Mouse (Mus musculus) midbrain, embryonic 14.5 days (tissue): ENCODE data around the gene Taf6l. TPM values are rescaled to one million over a fixed set of nuclear protein-coding genes. Genes with fewer than 3 reads are reported as not detected.

Experiments
- ATAC-seq: fragments of 200-750 bp; cut with Nextera tagmentation; 2 replicates; pipeline ENCODE4 v1.8.0; 2017; ENCODE audit warnings: moderate number of reproducible peaks, moderate library complexity; ENCODE audit not compliant: low FRiP score, low TSS enrichment
- DNase-seq: peaks from one replicate; pipeline ENCODE4 v3.0.0-alpha.2; 2015
- H3K27ac ChIP-seq: fragments of 300-500 bp; sonication (generic); replicated peaks from 2 replicates; pipeline ENCODE4 v1.5.1; 2014; ENCODE audit warnings: mild to moderate bottlenecking, low read depth, low read length, moderate library complexity
- H3K27me3 ChIP-seq: fragments of 300-500 bp; sonication (generic); 2 replicates; pipeline ENCODE4 v1.6.1; 2014; ENCODE audit warnings: low read length, control low read depth, mixed read lengths; ENCODE audit not compliant: control insufficient read depth, insufficient read depth
- H3K36me3 ChIP-seq: fragments of 300-500 bp; sonication (generic); 2 replicates; pipeline ENCODE4 v1.6.1; 2014; ENCODE audit warnings: low read length, control low read depth; ENCODE audit not compliant: control insufficient read depth, insufficient read depth
- H3K4me1 ChIP-seq: fragments of 300-500 bp; sonication (generic); 2 replicates; pipeline ENCODE4 v1.6.1; 2014; ENCODE audit warnings: mild to moderate bottlenecking, antibody characterized with exemption, low read length, control low read depth; ENCODE audit not compliant: control insufficient read depth, insufficient read depth
- H3K4me2 ChIP-seq: fragments of 300-500 bp; sonication (generic); 2 replicates; pipeline ENCODE4 v1.6.1; 2014; ENCODE audit warnings: mild to moderate bottlenecking, low read length, moderate library complexity
- H3K4me3 ChIP-seq: fragments of 300-500 bp; sonication (generic); replicated peaks from 2 replicates; pipeline ENCODE4 v1.5.1; 2014; ENCODE audit warnings: low read depth, low read length
- H3K9ac ChIP-seq: fragments of 300-500 bp; sonication (generic); replicated peaks from 2 replicates; pipeline ENCODE4 v1.6.1; 2014; ENCODE audit warnings: mild to moderate bottlenecking, low read length, moderate library complexity
- H3K9me3 ChIP-seq: fragments of 300-500 bp; sonication (generic); 2 replicates; pipeline ENCODE4 v1.6.1; 2016; ENCODE audit warnings: low read length, control low read depth, mixed read lengths; ENCODE audit not compliant: control insufficient read depth
- WGBS: fragments of 180-500 bp; shearing (Covaris S2); extraction: QIAGEN DNeasy Blood & Tissue Kit; methylation state at CpG from one replicate; pipeline ENCODE4 v1.1.7; 2014; 5-methylcytosine and 5-hydroxymethylcytosine counted together
- polyA plus RNA-seq: library from polyadenylated mRNA; unstranded; fragments of >200 nt; fragmentation: Nextera tagmentation; extraction: Ambion mirVana; gene quantifications from 2 replicates; pipeline ENCODE4 v1.2.1, GENCODE M21; 2014

The Taf6l gene
- 18.0 and 21.0 TPM in 2 replicates for polyA plus RNA-seq

DNA sequence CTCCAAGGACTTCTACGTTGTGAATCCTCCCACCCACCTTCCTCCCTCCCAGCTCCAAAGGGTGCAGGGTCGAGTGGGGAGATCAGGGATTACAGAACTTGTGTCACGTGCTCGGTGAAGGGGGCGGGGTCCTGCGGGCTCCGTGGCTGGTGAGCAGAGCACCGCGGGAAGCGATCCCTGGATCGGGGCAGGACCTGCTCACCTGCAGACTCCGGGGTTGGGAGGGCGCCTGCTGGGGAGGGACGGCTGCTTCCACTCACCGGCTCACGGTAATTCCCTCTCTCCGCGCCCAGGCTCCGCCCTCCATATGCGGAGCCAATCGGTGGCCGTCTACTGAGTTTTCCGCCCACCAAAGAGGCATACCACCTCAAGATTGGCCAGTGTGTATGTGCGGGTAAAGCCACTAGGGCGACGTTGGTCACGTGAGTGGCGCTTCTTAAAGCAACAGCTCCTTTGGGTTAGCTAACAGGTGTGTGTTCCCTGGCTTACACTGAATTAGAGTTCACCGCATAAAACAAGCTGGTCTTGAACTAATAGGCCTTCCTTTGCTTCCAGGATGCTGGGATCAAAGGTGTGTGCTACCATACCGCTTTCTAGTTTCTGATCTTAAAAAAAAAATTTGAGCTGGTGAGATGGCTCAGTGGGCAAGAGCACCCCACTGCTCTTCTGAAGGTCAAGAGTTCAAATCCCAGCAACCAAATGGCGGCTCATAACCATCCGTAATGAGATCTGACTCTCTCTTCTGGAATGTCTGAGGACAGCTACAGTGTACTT lies at the start of gene Taf6l:
Gene Taf6l, minus strand, starts transcription at position 410 of the 774 bp plus-strand sequence.
- H3K4me2 ChIP-seq, result peak within 1 kb of the TSS; percentile 69
- H3K9ac ChIP-seq, result peak within 1 kb of the TSS; percentile 66
- WGBS, result 1% methylated on average over 32 of the region's 32 CpGs
- H3K27ac ChIP-seq, result peak within 1 kb of the TSS; percentile 75
- peak within 1 kb of the TSS; percentile 75 for H3K4me3 ChIP-seq
- DNase-seq (peak; percentile 96), ATAC-seq (peak; percentile 99)
- no peaks in the 10 kb centered on the region for H3K9me3 ChIP-seq
- no peaks in the 10 kb centered on the region for H3K27me3 ChIP-seq
- H3K4me1 ChIP-seq, result peaks cover 13% of the 10 kb centered on the region; the same call in 1 of the 2 replicates
- peaks cover 26% of the 10 kb centered on the region for H3K36me3 ChIP-seq

GRCm38 (mm10) chr19:8832971-8833370 lies 46.8 kb upstream of the Taf6l start:
- ATAC-seq (no peak), DNase-seq (no peak)
- Histone ChIP-seq H3K4me2 (no peak overlapping the region), H3K9me3 (no peaks in the 10 kb centered on the region), H3K27me3 (no peaks in the 10 kb centered on the region), H3K9ac (no peak overlapping the region), H3K36me3 (peaks cover 80% of the 10 kb centered on the region), H3K27ac (no peak overlapping the region), H3K4me1 (peaks cover 7% of the 10 kb centered on the region; the same call in 1 of the 2 replicates), H3K4me3 (no peak overlapping the region)
- 93% methylated on average over 4 of the region's 4 CpGs for WGBS

DNA sequence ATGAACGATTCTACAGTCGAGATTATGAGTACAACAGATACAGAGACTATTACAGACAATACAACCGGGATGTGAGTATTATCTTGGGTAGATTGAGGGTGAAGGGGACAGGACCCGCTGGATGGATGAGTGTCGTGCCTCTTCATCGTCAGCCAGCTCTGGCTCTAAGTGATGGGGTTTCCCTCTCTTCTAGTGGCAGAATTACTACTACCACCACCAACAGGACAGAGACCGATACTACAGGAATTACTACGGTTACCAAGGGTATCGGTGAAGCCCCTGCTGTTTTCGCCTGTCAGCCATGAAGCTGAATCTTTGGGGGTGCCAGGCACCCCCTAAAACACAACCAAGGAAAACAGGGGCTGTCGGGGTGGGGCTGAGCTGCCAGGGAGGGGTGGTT lies 45.0 kb upstream of the Taf6l start:
- Histone ChIP-seq H3K4me2 (no peak overlapping the region), H3K9ac (no peak overlapping the region), H3K27me3 (no peaks in the 10 kb centered on the region), H3K27ac (no peak overlapping the region), H3K4me1 (peaks cover 2% of the 10 kb centered on the region; the same call in 1 of the 2 replicates), H3K9me3 (no peaks in the 10 kb centered on the region), H3K36me3 (peaks cover 97% of the 10 kb centered on the region), H3K4me3 (no peak overlapping the region)
- ATAC-seq, result no peak
- 82% methylated on average over 11 of the region's 11 CpGs for WGBS
- DNase-seq, result peak; percentile 24

DNA sequence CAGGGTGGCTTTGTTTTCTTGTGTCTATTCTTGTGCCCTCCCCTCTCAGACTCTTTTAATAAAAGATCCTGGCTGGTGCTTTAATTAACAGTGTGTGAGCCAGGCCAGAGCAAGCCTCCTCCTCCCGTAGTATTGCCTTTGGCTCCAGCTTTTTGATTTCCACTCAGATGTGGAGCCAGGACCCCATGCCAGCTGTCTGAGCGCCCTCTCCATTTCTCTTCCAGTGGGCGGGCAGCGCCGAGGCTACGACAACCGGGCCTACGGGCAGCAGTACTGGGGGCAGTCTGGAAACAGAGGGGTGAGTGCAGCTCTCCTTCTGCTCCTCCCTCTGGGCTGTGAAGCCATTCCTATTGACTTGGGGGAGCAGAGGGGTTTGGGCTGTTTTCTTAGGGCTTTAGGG lies 44.4 kb upstream of the Taf6l start:
- Histone ChIP-seq H3K36me3 (peaks cover 99% of the 10 kb centered on the region), H3K4me3 (no peak overlapping the region), H3K27ac (no peak overlapping the region), H3K9me3 (no peaks in the 10 kb centered on the region), H3K4me2 (no peak overlapping the region), H3K4me1 (no peaks in the 10 kb centered on the region), H3K9ac (no peak overlapping the region), H3K27me3 (no peaks in the 10 kb centered on the region)
- DNase-seq (no peak), ATAC-seq (no peak)
- WGBS, result 95% methylated on average over 8 of the region's 8 CpGs

DNA sequence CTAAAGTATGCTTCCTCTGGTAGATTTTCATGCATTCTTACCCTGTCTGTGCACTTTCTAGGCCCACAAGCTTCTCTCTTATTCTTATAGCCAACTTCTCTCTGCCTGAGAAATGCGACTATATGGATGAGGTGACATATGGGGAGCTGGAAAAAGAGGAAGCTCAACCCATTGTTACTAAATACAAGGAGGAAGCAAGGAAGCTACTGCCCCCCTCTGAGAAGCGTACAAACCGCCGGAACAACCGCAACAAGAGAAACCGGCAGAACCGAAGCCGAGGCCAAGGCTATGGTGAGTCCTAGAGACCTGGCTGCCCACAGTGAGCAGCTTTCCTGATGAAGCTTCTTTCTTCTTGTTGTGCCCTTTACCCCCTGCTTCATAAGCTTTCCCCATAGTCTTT lies 43.4 kb upstream of the Taf6l start, which contains the start of gene AC129217.1:
Gene AC129217.1, plus strand, starts transcription at position 114 of the 400 bp plus-strand sequence.
- no peak for ATAC-seq
- no peaks in the 10 kb centered on the region for H3K27me3 ChIP-seq
- H3K36me3 ChIP-seq, result peaks cover 97% of the 10 kb centered on the region

DNA sequence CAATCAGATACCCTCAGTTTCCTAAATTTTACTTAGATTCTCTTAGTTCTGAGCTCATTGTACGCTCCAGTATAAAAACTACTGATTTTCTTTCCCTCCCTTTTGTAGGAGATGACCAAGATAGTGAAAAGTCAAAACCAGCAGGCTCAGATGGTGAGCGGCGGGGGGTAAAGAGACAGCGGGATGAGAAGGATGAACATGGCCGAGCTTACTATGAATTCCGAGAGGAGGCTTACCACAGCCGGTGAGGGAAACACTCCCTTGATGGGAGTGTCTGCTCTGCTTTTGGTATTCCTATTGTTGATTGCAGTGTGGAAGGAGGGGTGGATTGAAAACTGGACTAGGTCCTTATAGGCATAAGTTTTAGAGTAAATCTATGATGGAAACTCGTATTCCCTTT lies 36.5 kb upstream of the Taf6l start:
- Histone ChIP-seq H3K27ac (no peak overlapping the region), H3K36me3 (peaks cover 50% of the 10 kb centered on the region), H3K9me3 (no peaks in the 10 kb centered on the region), H3K27me3 (no peaks in the 10 kb centered on the region), H3K4me2 (peak overlapping the region; percentile 79), H3K4me1 (peaks cover 24% of the 10 kb centered on the region), H3K9ac (peak overlapping the region; percentile 92; the same call in 1 of the 2 replicates), H3K4me3 (peak overlapping the region; percentile 98)
- WGBS, result 55% methylated on average over 8 of the region's 8 CpGs
- ATAC-seq (no peak), DNase-seq (no peak)

More for the DNA sequence above, 43.4 kb upstream of the Taf6l start, which contains the start of gene AC129217.1:
- no peaks in the 10 kb centered on the region for H3K4me1 ChIP-seq
- no peak within 1 kb of the TSS for H3K9ac ChIP-seq
- no peaks in the 10 kb centered on the region for H3K9me3 ChIP-seq
- no peak within 1 kb of the TSS for H3K27ac ChIP-seq
- 86% methylated on average over 8 of the region's 8 CpGs for WGBS
- H3K4me3 ChIP-seq, result no peak within 1 kb of the TSS
- no peak for DNase-seq
- H3K4me2 ChIP-seq, result no peak within 1 kb of the TSS

DNA sequence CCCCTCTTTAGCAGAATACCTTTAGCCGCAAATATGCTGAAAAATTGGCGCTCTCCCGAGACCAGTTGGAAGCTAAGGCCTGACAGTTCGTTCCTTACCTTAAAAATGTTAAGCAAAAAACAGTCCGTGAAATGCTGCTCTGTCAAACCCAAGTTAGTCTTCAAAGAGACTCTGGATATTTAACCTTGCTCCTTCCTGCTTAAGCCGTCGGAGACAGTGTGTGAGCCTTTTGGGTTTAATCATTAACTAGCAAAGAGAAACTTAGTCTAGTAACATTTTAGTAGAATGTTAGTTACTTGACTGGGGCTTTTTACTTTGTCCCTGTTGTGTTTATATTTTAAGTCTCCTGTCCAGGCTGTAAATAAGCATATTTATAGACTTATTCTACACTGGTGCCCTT lies 34.9 kb upstream of the Taf6l start:
- no peak for ATAC-seq
- H3K9me3 ChIP-seq, result no peaks in the 10 kb centered on the region
- H3K4me1 ChIP-seq, result peaks cover 37% of the 10 kb centered on the region
- H3K36me3 ChIP-seq, result peaks cover 43% of the 10 kb centered on the region
- DNase-seq, result no peak
- peak overlapping the region; percentile 79 for H3K4me2 ChIP-seq
- no peaks in the 10 kb centered on the region for H3K27me3 ChIP-seq
- peak overlapping the region; percentile 92 for H3K9ac ChIP-seq
- peak overlapping the region; percentile 98 for H3K4me3 ChIP-seq
- WGBS, result 2% methylated on average over 7 of the region's 7 CpGs
- no peak overlapping the region for H3K27ac ChIP-seq

GRCm38 (mm10) chr19:8820424-8820956 lies 34.3 kb upstream of the Taf6l start:
- peaks cover 37% of the 10 kb centered on the region for H3K4me1 ChIP-seq
- peak overlapping the region; percentile 98 for H3K4me3 ChIP-seq
- H3K9ac ChIP-seq, result peak overlapping the region; percentile 92
- DNase-seq (no peak), ATAC-seq (peak; percentile 15)
- WGBS, result under 1% methylated on average over 48 of the region's 48 CpGs
- H3K27ac ChIP-seq, result peak overlapping the region; percentile 94
- no peaks in the 10 kb centered on the region for H3K9me3 ChIP-seq
- no peaks in the 10 kb centered on the region for H3K27me3 ChIP-seq
- peak overlapping the region; percentile 79 for H3K4me2 ChIP-seq
- H3K36me3 ChIP-seq, result peaks cover 41% of the 10 kb centered on the region
